Mouse (Mus musculus): ENCODE results near the gene Sun5. TPM values are rescaled to one million over a fixed set of nuclear protein-coding genes. Genes with fewer than 3 reads are reported as not detected.

Gene Sun5
- total and polyA plus RNA-seq, 3 experiments, result not detected

DNA sequence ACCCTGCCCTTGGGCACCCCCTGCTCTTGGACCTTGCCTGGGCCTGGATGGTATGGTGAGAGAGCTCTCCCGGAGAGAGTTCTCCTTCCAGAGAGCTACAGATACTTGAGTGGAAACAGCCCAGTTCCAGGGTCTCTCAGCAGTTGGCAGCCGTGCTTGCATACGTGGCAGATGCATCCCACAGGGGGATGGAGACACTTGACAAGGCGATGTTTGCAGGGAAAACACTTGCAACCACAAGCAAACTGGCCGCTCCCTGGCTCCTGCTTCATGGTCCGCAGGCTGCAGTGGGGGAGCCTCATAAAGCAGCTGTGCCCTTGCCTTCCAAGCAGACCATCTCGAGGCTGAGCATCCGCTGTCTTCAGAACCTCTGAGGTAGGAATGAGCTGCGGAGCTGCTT, 3.9 kb upstream of the Sun5 start, which contains the start of gene Bpifb2:
Gene Bpifb2, plus strand, starts transcription at position 301 of the 400 bp plus-strand sequence.
- Histone ChIP-seq H3K4me1 (ENCODE audit: insufficient read depth, low read depth, low read length) (no peaks in the 10 kb centered on the region), H3K27me3 (ENCODE audit: insufficient read depth, low read length) (peaks cover 4% of the 10 kb centered on the region; the same call in 1 of the 2 replicates), H3K9me3 (replicated peaks) (no peaks in the 10 kb centered on the region), H3K4me3 (ENCODE audit: low read depth, low read length) (no peak within 1 kb of the TSS), H3K36me3 (replicated peaks) (no peaks in the 10 kb centered on the region)
- no peak for TF ChIP-seq POLR2AphosphoS5 (IDR thresholded peaks at IDR 0.05; ENCODE audit: insufficient replicate concordance, low read depth, low read length)
- TF ChIP-seq TAL1 (conservative IDR thresholded peaks at IDR 0.05; ENCODE audit: low read depth, low read length), result no peak
- TF ChIP-seq GATA1 (IDR thresholded peaks at IDR 0.05; ENCODE audit: borderline replicate concordance, low read length), result no peak
- TF ChIP-seq CTCF (IDR thresholded peaks at IDR 0.05; ENCODE audit: low read depth, low read length), result no peak
- ATAC-seq (ENCODE audit: extremely low read depth, insufficient number of reproducible peaks, low FRiP score, poor library complexity, severe bottlenecking) (no peak), DNase-seq (ENCODE audit: low spot score) (no peak)

- H3K4me1 ChIP-seq (ENCODE audit: insufficient read depth, low read depth, low read length), result no peaks in the 10 kb centered on the region
- peaks cover 4% of the 10 kb centered on the region; the same call in 1 of the 2 replicates for H3K27me3 ChIP-seq (ENCODE audit: insufficient read depth, low read length)
- no peak overlapping the region for H3K4me3 ChIP-seq (ENCODE audit: low read depth, low read length)
- H3K36me3 ChIP-seq (replicated peaks), result no peaks in the 10 kb centered on the region
- DNase-seq (ENCODE audit: low spot score) (no peak), ATAC-seq (ENCODE audit: extremely low read depth, insufficient number of reproducible peaks, low FRiP score, poor library complexity, severe bottlenecking) (no peak)
- TF ChIP-seq POLR2AphosphoS5 (IDR thresholded peaks at IDR 0.05; ENCODE audit: insufficient replicate concordance, low read depth, low read length) (no peak), GATA1 (IDR thresholded peaks at IDR 0.05; ENCODE audit: borderline replicate concordance, low read length) (no peak), TAL1 (conservative IDR thresholded peaks at IDR 0.05; ENCODE audit: low read depth, low read length) (no peak), GATA2 (IDR thresholded peaks at IDR 0.05; ENCODE audit: borderline replicate concordance, low read depth, low read length) (no peak), CTCF (IDR thresholded peaks at IDR 0.05; ENCODE audit: low read depth, low read length) (no peak)
- no peaks in the 10 kb centered on the region for H3K9me3 ChIP-seq (replicated peaks)
Measured at GRCm38 (mm10) chr2:153861960-153862359, 8.9 kb downstream of the Sun5 start.

DNA sequence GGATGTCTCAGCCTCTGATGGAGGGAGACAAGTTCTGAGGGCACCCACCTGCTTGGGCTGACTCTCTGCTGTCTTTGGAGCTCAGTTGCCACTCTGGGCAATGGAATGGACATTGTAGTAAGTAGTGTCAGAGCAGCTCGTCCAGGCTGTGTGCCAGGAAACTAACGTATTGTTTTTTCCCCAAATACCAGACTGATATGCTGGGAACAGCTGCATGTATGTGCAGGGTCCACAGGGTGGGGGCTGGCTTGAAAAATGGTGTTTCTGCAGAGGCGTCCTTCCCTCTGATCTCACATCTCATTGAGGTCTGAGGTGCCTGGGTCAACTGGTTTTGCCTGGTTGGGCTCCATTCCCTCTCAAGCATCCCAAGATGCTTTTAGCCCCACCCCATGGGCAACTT, 10.2 kb downstream of the Sun5 start:
- H3K4me1 ChIP-seq (ENCODE audit: insufficient read depth, low read depth, low read length), result no peaks in the 10 kb centered on the region
- no peak for DNase-seq (ENCODE audit: low spot score)
- TF ChIP-seq GATA2 (IDR thresholded peaks at IDR 0.05; ENCODE audit: borderline replicate concordance, low read depth, low read length) (no peak), POLR2AphosphoS5 (IDR thresholded peaks at IDR 0.05; ENCODE audit: insufficient replicate concordance, low read depth, low read length) (no peak), GATA1 (IDR thresholded peaks at IDR 0.05; ENCODE audit: borderline replicate concordance, low read length) (no peak), CTCF (IDR thresholded peaks at IDR 0.05; ENCODE audit: low read depth, low read length) (no peak), TAL1 (conservative IDR thresholded peaks at IDR 0.05; ENCODE audit: low read depth, low read length) (no peak)

DNA sequence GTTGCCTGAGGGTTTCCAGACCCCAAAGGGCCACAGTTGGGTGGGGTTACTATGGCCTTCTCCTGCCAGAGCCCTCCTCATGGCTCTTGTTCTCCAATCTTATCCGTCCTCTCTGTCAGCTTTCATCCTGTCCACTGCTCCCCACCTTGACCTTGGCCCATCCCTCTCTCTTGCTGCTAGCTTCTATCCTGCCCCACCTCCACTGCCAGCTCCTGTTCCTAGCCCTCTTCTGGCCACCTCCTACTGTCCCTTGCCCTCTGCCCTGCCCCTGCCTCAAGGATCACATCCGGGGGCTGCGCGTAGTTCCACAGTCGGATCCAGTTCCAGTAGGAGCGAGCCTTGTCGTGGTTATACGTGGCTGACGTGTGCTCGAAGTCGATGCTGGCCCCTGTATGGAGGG, 10.6 kb downstream of the Sun5 start:
- Histone ChIP-seq H3K27me3 (ENCODE audit: insufficient read depth, low read length) (peaks cover 8% of the 10 kb centered on the region), H3K4me3 (ENCODE audit: low read depth, low read length) (no peak overlapping the region), H3K36me3 (replicated peaks) (no peaks in the 10 kb centered on the region), H3K9me3 (replicated peaks) (no peaks in the 10 kb centered on the region), H3K4me1 (ENCODE audit: insufficient read depth, low read depth, low read length) (no peaks in the 10 kb centered on the region)
- ATAC-seq (ENCODE audit: extremely low read depth, insufficient number of reproducible peaks, low FRiP score, poor library complexity, severe bottlenecking), result no peak
- no peak for DNase-seq (ENCODE audit: low spot score)
- no peak for TF ChIP-seq CTCF (IDR thresholded peaks at IDR 0.05; ENCODE audit: low read depth, low read length)

More for the DNA sequence above, 10.2 kb downstream of the Sun5 start:
- H3K9me3 ChIP-seq (replicated peaks), result no peaks in the 10 kb centered on the region
- ATAC-seq (ENCODE audit: extremely low read depth, insufficient number of reproducible peaks, low FRiP score, poor library complexity, severe bottlenecking), result no peak
- H3K36me3 ChIP-seq (replicated peaks), result no peaks in the 10 kb centered on the region
- peaks cover 8% of the 10 kb centered on the region for H3K27me3 ChIP-seq (ENCODE audit: insufficient read depth, low read length)
- H3K4me3 ChIP-seq (ENCODE audit: low read depth, low read length), result no peak overlapping the region

- ATAC-seq (ENCODE audit: extremely low read depth, insufficient number of reproducible peaks, low FRiP score, poor library complexity, severe bottlenecking), result no peak
- H3K27me3 ChIP-seq (ENCODE audit: insufficient read depth, low read length), result peaks cover 11% of the 10 kb centered on the region
Measured at GRCm38 (mm10) chr2:153859581-153859980, 11.3 kb downstream of the Sun5 start.

GRCm38 (mm10) chr2:153853544-153853943, 17.3 kb downstream of the Sun5 start:
- Histone ChIP-seq H3K4me3 (ENCODE audit: low read depth, low read length) (no peak overlapping the region), H3K27me3 (ENCODE audit: insufficient read depth, low read length) (peaks cover 22% of the 10 kb centered on the region), H3K4me1 (ENCODE audit: insufficient read depth, low read depth, low read length) (no peaks in the 10 kb centered on the region), H3K36me3 (replicated peaks) (no peaks in the 10 kb centered on the region), H3K9me3 (replicated peaks) (peaks cover 4% of the 10 kb centered on the region; the same call in 1 of the 2 replicates)
- TF ChIP-seq TAL1 (conservative IDR thresholded peaks at IDR 0.05; ENCODE audit: low read depth, low read length) (no peak), POLR2AphosphoS5 (IDR thresholded peaks at IDR 0.05; ENCODE audit: insufficient replicate concordance, low read depth, low read length) (no peak)
- DNase-seq (ENCODE audit: low spot score) (no peak), ATAC-seq (ENCODE audit: extremely low read depth, insufficient number of reproducible peaks, low FRiP score, poor library complexity, severe bottlenecking) (no peak)

More at GRCm38 (mm10) chr2:153859581-153859980, 11.3 kb downstream of the Sun5 start:
- Histone ChIP-seq H3K4me1 (ENCODE audit: insufficient read depth, low read depth, low read length) (no peaks in the 10 kb centered on the region), H3K4me3 (ENCODE audit: low read depth, low read length) (no peak overlapping the region), H3K9me3 (replicated peaks) (no peaks in the 10 kb centered on the region), H3K36me3 (replicated peaks) (no peaks in the 10 kb centered on the region)
- DNase-seq (ENCODE audit: low spot score), result no peak
- no peak for TF ChIP-seq TAL1 (conservative IDR thresholded peaks at IDR 0.05; ENCODE audit: low read depth, low read length)

GRCm38 (mm10) chr2:153851030-153851360, 19.9 kb downstream of the Sun5 start:
- Histone ChIP-seq H3K36me3 (replicated peaks) (no peaks in the 10 kb centered on the region), H3K27me3 (ENCODE audit: insufficient read depth, low read length) (peaks cover 20% of the 10 kb centered on the region), H3K4me1 (ENCODE audit: insufficient read depth, low read depth, low read length) (no peaks in the 10 kb centered on the region), H3K4me3 (ENCODE audit: low read depth, low read length) (no peak overlapping the region), H3K9me3 (replicated peaks) (peaks cover 4% of the 10 kb centered on the region; the same call in 1 of the 2 replicates)
- ATAC-seq (ENCODE audit: extremely low read depth, insufficient number of reproducible peaks, low FRiP score, poor library complexity, severe bottlenecking) (no peak), DNase-seq (ENCODE audit: low spot score) (no peak)
- TF ChIP-seq GATA1 (IDR thresholded peaks at IDR 0.05; ENCODE audit: borderline replicate concordance, low read length) (no peak), GATA2 (IDR thresholded peaks at IDR 0.05; ENCODE audit: borderline replicate concordance, low read depth, low read length) (no peak), POLR2AphosphoS5 (IDR thresholded peaks at IDR 0.05; ENCODE audit: insufficient replicate concordance, low read depth, low read length) (no peak), CTCF (IDR thresholded peaks at IDR 0.05; ENCODE audit: low read depth, low read length) (no peak), TAL1 (conservative IDR thresholded peaks at IDR 0.05; ENCODE audit: low read depth, low read length) (no peak)
